Mouse (Mus musculus) megakaryocyte, embryonic 14.5 days (primary cell): ENCODE data around the gene Emid1. TPM values are rescaled to one million over a fixed set of nuclear protein-coding genes. Genes with fewer than 3 reads are reported as not detected.

Experiments
- H3K27me3 ChIP-seq: replicated peaks from 2 replicates; pipeline ENCODE3; 2012; ENCODE audit warnings: inconsistent platforms
- H3K36me3 ChIP-seq: replicated peaks from 2 replicates; pipeline ENCODE3; 2012; ENCODE audit warnings: low read length, inconsistent platforms, mixed read lengths
- H3K4me1 ChIP-seq: 2 replicates; pipeline ENCODE4 v1.6.1; 2012; ENCODE audit warnings: inconsistent platforms
- H3K4me3 ChIP-seq: replicated peaks from 2 replicates; pipeline ENCODE3; 2012; ENCODE audit warnings: moderate library complexity, mild to moderate bottlenecking, inconsistent platforms
- H3K9me3 ChIP-seq: 2 replicates; pipeline ENCODE4 v1.6.1; 2012; ENCODE audit warnings: inconsistent platforms
- FLI1 ChIP-seq: IDR thresholded peaks from 2 replicates; pipeline ENCODE4 v1.6.1; 2012; ENCODE audit warnings: low read length, inconsistent platforms, mixed read lengths
- GATA1 ChIP-seq: IDR thresholded peaks from 3 replicates; pipeline ENCODE4 v1.6.1; 2012; ENCODE audit warnings: mixed read lengths, low read length, inconsistent platforms, borderline replicate concordance
- polyA plus RNA-seq: library from polyadenylated mRNA; stranded (reverse); fragments of >175 nt; gene quantifications from 2 replicates; pipeline ENCODE4 v1.2.3, GENCODE M21; 2012; ENCODE audit warnings: low replicate concordance; ENCODE audit not compliant: insufficient read depth

The Emid1 gene
- polyA plus RNA-seq: 7.7 and 18.6 TPM in 2 replicates

GRCm38 (mm10) chr11:5151680-5152337 is at the start of gene Emid1:
Emid1 (minus strand) TSS chr11:5152257.
- Histone ChIP-seq H3K4me1 (peaks cover 62% of the 10 kb centered on the region), H3K4me3 (peak within 1 kb of the TSS; percentile 87), H3K36me3 (no peaks in the 10 kb centered on the region)

DNA sequence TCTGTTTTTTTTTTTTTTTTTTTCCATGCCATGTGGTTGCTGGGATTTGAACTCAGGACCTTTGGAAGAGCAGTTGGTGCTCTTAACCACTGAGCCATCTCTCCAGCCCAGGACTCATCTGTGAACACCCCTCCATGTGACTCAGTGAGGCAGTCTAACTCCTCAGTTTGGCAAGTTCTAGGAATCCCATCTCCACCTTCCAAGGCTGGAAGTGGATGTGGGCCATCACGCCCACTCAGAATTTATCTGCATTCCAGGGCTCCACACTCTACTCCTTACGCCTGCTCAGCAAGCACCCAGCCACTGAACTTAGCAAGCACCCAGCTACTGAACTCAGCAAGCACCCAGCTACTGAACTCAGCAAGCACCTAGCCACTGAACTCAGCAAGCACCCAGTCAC is 47.8 kb upstream of the Emid1 start:
- H3K4me1 ChIP-seq: peaks cover 25% of the 10 kb centered on the region
- H3K27me3 ChIP-seq: peaks cover 39% of the 10 kb centered on the region
- no peaks in the 10 kb centered on the region for H3K36me3 ChIP-seq
- no peaks in the 10 kb centered on the region for H3K9me3 ChIP-seq
- TF ChIP-seq FLI1 (no peak), GATA1 (no peak)
- H3K4me3 ChIP-seq: no peak overlapping the region

More at GRCm38 (mm10) chr11:5151680-5152337, at the start of gene Emid1:
- TF ChIP-seq GATA1 (no peak), FLI1 (no peak)
- peaks cover 72% of the 10 kb centered on the region for H3K27me3 ChIP-seq
- no peaks in the 10 kb centered on the region for H3K9me3 ChIP-seq

GRCm38 (mm10) chr11:5197068-5197467 is 45.0 kb upstream of the Emid1 start:
- H3K4me3 ChIP-seq: peak overlapping the region; percentile 34
- H3K4me1 ChIP-seq: peaks cover 49% of the 10 kb centered on the region
- no peak for TF ChIP-seq GATA1
- TF ChIP-seq FLI1: no peak
- peaks cover 5% of the 10 kb centered on the region for H3K36me3 ChIP-seq
- no peaks in the 10 kb centered on the region for H3K9me3 ChIP-seq
- H3K27me3 ChIP-seq: peaks cover 25% of the 10 kb centered on the region

DNA sequence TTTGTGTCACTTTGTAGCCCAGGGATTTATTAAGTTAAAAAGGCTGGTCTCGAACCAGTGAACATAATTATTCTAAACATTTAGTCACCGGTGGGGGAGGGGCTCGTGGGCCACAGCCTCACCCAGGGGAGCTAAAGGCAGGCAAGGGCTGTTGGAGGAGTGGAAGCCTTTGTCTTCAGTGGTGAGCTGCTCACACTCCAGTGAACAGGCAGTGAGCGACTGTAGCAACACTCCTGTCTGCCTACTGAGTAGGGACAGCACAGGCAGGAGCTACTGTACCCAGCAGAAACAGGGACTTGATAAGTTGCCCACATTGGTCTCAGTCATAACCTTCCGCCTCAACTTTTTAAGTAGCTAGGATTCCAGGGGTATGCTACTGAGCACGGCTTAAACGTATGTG is 44.5 kb upstream of the Emid1 start:
- Histone ChIP-seq H3K4me1 (peaks cover 53% of the 10 kb centered on the region), H3K36me3 (peaks cover 5% of the 10 kb centered on the region), H3K9me3 (no peaks in the 10 kb centered on the region), H3K27me3 (peaks cover 21% of the 10 kb centered on the region), H3K4me3 (no peak overlapping the region)
- TF ChIP-seq FLI1 (no peak), GATA1 (no peak)

DNA sequence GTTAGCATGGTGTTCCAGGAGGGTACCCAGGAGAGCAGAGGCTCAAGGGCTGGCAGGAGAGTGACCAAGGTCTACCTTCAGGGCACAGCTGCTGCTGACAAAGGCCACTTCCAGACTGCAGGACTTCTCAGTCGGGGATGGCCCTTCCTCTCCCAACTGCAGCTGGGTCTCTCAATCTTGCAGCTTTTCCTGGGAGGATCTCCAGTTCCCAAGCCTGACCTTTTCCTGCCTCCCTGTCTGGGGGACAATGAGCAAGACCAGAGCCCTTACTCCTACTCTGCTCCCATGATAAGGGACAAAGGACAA is 41.5 kb upstream of the Emid1 start:
- TF ChIP-seq FLI1: no peak
- no peak for TF ChIP-seq GATA1
- H3K9me3 ChIP-seq: no peaks in the 10 kb centered on the region
- H3K4me3 ChIP-seq: no peak overlapping the region
- peaks cover 68% of the 10 kb centered on the region for H3K4me1 ChIP-seq
- peaks cover 5% of the 10 kb centered on the region for H3K36me3 ChIP-seq
- H3K27me3 ChIP-seq: peaks cover 33% of the 10 kb centered on the region

GRCm38 (mm10) chr11:5192840-5193575 is 41.0 kb upstream of the Emid1 start:
- Histone ChIP-seq H3K4me3 (no peak overlapping the region), H3K4me1 (peaks cover 71% of the 10 kb centered on the region), H3K9me3 (no peaks in the 10 kb centered on the region), H3K27me3 (peaks cover 32% of the 10 kb centered on the region), H3K36me3 (peaks cover 5% of the 10 kb centered on the region)
- TF ChIP-seq FLI1: no peak
- TF ChIP-seq GATA1: no peak

GRCm38 (mm10) chr11:5192084-5192516 is 40.0 kb upstream of the Emid1 start:
- H3K27me3 ChIP-seq: peaks cover 39% of the 10 kb centered on the region
- peaks cover 5% of the 10 kb centered on the region for H3K36me3 ChIP-seq
- no peaks in the 10 kb centered on the region for H3K9me3 ChIP-seq
- TF ChIP-seq GATA1 (no peak), FLI1 (no peak)
- no peak overlapping the region for H3K4me3 ChIP-seq
- peaks cover 68% of the 10 kb centered on the region for H3K4me1 ChIP-seq

GRCm38 (mm10) chr11:5189239-5189933 is 37.3 kb upstream of the Emid1 start:
- H3K9me3 ChIP-seq: no peaks in the 10 kb centered on the region
- H3K4me3 ChIP-seq: no peak overlapping the region
- H3K27me3 ChIP-seq: peaks cover 39% of the 10 kb centered on the region
- no peak for TF ChIP-seq GATA1
- TF ChIP-seq FLI1: no peak
- H3K4me1 ChIP-seq: peaks cover 56% of the 10 kb centered on the region
- peaks cover 1% of the 10 kb centered on the region for H3K36me3 ChIP-seq

GRCm38 (mm10) chr11:5188170-5188569 is 36.1 kb upstream of the Emid1 start:
- no peaks in the 10 kb centered on the region for H3K36me3 ChIP-seq
- H3K4me3 ChIP-seq: no peak overlapping the region
- peaks cover 43% of the 10 kb centered on the region for H3K27me3 ChIP-seq
- H3K9me3 ChIP-seq: no peaks in the 10 kb centered on the region
- TF ChIP-seq GATA1 (no peak), FLI1 (no peak)
- peaks cover 51% of the 10 kb centered on the region for H3K4me1 ChIP-seq

DNA sequence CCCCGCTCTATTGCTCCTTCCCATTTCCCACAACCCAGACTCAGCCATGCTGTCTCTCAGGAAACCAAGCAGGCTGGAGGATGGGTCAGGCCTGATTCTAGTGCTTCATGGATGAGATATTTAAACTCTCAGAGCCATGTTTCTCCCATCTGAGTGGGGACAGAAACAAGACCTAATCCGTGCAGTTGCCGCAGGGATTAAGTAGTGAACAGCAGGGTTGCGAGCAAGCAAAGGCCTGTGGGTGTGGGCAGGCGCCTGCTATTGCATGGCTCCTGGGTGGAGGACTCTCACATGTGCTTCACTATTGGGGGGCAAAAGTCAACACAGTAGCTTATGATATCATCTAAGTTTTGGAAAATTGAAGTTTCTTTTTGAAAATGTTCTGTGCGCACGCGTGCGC is 32.8 kb upstream of the Emid1 start:
- Histone ChIP-seq H3K36me3 (no peaks in the 10 kb centered on the region), H3K9me3 (no peaks in the 10 kb centered on the region), H3K4me1 (peaks cover 51% of the 10 kb centered on the region), H3K27me3 (peaks cover 39% of the 10 kb centered on the region), H3K4me3 (no peak overlapping the region)
- TF ChIP-seq FLI1: no peak
